Mouse (Mus musculus) kidney, adult 9 months (tissue): ENCODE data around the gene Fkbp11.
A peak's percentile ranks its signal among the peaks of the same experiment; 100 is the strongest.

Experiments used
- DNase-seq: peaks from one replicate; pipeline ENCODE4 v3.0.0; 2022

Gene Fkbp11

DNA sequence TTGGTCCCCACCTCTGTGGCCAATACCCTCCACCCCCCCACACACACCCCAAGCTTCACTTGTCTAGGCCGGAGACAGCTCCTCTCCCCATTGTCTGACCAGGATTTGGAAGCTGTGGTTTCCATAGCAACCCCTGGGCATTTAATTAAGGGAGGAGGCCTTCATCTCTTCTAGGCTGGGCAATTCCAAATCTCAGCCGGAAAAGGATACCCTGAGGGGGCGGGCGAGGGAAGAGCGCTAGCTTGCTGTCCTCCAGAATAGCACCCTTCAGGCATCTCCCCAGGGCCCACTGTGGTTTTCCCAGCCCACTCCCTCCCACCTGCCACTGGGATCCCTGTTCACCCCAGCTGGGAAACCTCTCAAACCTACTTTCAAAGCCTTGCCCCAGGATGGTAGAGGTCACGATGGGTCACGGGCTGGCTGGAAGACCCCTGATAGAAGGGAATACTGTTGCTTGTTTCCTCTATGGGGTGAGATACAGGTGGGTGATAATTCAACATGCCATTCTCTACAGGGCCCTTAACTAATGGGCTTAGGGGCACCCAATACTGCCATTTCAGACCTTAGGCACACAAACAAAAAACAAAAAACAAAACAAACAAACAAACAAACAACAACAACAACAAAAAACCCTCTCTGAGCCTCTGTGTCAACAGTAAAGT lies 36.4 kb downstream of the Fkbp11 start:
- peak; percentile 37 for DNase-seq

DNA sequence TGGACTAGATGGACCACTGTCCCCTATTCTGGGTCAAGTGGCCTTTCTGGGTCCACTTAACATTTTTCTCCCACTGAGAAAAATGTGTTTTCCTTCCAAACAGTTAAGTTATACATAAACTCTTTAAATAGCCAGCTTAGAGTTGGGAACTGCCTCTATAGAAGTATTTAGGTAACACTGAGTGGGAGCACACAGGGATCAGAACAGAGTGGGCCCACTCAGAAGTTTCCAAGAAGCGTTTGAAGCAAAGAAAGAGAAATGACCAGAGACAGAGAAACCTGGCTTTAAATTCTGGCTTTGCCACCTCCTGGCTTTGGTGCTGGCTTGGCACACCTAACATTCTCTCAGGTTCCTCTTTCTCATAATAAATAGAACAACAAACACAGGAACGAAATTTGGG lies 38.3 kb downstream of the Fkbp11 start:
- DNase-seq: no peak

DNA sequence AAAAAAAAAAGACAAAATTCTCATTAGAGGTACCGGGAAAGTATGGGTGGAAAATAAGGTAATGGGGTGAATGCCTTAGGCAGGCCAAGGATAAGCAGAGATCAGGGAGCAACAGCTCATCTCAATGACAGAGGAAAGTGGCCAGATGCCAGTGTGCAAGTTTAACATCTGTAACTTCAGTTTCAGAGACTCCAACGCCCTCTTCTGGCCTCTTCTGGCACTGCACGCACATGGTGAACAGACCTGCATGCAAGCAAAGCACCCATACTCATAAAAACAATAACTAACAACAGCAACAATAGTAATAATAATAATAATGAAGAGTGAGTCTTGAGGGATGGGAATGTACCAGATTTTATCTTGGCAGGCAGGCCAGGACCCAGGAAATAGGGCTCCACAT lies 42.1 kb downstream of the Fkbp11 start:
- no peak for DNase-seq

DNA sequence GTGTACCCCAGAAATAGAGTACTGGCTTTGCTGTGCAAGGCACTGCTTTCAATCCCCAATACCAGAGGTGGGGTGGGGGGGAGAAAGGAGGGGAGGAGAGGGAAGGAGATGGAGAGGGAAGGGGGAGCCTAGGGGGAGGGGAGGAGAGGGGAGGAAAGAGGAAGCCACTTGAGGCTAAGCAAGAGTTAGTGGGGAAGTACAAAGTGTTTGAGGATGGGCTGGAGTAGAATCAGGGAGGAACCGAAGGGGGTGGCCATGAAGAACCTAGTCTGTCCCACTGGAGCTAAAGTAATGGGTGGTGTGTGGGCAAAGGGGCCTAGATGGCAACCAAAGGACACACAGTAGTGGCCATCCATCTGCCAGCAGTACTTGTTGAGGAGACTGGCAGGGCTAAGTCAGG lies 44.3 kb downstream of the Fkbp11 start:
- no peak for DNase-seq

DNA sequence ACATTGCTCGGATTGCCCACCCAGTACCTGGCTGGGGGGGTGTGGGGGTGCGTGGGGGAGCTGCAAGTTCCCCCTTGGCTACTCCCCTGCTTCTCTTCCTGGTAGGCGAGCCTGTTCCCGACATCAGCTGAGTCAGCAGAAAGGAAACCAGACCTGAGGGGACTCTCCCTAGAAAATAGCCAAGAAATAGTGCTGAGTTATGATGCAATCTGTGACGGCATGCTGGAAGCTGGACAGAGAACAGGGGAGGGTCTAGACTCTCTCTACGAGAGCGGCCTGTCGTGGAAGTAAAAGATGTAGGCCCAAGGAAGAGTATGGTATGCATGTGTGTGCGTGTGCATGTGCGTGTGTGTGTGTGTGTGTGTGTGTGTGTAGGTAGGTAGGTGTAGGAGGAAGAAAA lies 44.8 kb downstream of the Fkbp11 start:
- no peak for DNase-seq

DNA sequence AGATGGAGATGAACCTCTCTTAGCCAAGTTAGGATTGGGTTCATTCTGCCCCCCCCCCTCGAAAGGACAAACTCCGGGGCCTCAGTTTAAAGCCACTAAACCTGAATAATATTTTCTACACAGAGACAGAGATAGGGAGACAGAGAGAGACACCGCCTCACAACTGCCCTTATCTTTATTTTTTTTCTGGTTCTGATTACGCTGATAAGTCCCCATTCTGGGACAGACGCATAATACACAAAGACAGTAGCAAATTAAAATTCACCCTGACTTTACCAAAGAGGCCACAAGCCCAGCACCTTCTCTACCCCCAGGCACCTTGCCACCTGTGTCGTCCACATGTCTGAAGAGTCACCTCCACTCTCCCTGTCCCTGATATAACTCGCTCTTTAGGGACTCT lies 46.4 kb downstream of the Fkbp11 start:
- DNase-seq: no peak

DNA sequence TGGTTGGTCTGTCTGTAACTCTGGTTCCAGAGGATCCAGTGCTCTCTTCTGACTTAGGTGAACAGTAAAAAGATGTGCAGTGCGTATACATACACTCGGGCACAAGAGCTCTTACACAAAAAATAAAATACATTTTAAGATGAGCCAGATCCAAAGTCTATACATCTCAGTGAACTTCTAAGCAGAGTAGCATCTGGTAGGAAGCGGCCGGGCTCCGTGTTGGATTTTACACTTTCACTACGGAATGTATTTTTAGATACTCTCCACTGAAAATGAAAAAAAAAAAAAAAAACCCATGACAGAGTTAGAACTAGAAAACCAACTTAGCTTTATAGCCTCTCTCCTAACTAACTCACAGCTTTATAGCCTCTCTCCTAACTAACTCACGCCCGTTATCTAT lies 47.3 kb downstream of the Fkbp11 start:
- DNase-seq: no peak

DNA sequence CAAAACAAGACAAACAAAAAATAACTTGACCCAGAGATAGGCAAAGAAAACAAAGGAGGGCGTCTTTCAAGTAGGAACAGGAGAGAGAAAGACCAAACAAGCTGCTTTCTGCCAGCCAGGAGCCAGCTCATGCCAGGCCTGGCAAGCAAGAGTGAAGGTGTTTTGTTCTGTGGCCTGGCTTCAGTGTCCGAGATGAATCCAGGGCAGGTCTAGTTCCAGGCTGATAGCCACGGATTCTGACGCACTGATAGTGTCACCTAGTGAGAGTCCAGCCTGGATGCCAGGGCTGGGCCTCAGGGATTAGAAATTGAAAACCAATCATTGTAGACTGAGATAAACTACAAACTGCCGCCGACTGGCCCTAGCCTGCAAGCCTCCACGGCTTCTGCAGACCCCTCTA lies 50.0 kb downstream of the Fkbp11 start:
- DNase-seq: no peak

DNA sequence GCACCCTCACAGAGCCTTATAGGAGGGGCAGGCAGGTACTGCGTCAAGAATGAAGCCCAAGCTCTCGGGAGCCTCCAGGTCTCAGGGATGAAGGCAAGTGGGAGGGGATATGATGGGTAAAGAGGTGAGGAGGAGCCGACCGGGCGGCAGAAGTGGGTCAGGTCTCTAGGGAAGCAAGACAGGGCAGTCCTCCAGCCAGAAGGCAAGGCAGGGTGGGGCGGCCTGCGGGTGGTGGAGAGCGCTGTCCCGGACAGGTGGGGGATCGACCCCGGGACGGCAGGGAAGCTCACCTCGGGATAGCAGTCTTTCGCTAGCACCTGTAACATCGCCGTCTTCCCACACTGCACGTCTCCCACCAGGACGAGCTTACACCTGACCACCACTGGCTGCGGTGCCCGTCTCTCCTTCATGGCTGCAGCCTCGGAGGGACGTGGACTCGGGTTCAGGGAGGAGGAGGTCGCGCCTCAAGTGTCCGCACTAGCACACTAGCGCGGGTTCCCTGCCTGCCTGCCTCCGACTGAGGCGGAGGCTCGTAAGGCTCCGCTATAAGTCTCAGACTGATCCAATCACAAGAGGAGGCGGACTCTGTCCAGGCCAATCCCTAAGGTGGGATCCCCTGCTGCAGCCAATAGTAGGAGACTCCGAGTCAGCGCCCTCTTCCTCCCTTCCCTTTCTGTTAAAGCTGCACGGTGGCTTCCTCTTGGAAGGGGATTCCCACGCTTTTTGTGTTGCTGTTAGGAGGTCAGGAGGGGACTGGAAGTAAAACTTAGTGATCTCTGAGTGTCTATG lies 50.9 kb downstream of the Fkbp11 start, which contains the start of gene Rnd1:
Rnd1 (minus strand) TSS at position 522 of the 789 bp plus-strand sequence.
- peak; percentile 88 for DNase-seq

DNA sequence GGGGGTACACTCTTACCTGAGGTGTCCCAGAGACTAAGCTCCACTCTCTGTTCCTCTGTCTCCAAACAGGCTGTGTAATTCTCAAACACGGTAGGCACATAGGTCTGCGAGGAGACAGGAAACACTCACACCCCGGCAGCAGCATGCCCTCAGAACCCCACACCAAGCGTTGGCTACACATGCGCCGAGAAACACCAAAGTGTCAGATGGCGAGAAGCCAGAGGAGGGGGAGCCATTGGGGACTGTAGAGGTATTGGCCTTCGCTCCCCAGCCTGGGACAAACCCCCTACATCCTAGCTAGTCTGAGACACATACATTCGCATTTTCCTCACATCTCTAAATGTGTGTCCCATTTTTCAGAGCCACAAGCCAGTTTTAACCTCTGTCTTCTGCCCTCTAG lies 51.5 kb downstream of the Fkbp11 start:
- peak; percentile 18 for DNase-seq

DNA sequence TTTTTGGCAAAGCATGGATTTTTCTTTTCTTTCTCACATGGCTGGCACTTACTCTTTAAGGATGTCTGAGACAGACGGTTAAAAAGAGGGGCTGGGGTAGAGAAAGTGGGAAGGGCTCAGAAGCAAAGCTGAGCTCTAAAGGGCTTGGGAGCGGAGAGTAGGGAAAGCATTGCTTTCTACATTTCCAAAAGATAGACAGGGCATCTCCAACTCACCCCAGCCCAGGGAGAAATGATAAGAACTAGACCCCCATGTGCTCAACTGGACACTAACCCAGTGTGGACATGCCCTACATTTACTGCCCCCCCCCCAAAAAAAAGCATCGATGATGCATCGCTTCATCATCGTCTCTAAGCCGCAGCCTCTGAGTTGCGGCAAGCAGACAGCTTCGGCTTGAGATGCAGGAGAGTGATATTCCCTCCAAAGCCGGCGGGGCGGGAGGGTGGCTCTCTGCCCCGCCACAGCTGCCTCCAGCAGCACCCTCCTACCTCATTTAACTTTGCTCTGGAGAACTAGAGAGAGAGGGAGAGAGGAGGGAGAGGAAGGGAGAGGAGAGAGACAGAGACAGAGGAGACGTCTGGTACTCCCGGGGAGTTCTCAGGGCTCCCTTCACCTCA lies 52.3 kb downstream of the Fkbp11 start:
- no peak for DNase-seq

DNA sequence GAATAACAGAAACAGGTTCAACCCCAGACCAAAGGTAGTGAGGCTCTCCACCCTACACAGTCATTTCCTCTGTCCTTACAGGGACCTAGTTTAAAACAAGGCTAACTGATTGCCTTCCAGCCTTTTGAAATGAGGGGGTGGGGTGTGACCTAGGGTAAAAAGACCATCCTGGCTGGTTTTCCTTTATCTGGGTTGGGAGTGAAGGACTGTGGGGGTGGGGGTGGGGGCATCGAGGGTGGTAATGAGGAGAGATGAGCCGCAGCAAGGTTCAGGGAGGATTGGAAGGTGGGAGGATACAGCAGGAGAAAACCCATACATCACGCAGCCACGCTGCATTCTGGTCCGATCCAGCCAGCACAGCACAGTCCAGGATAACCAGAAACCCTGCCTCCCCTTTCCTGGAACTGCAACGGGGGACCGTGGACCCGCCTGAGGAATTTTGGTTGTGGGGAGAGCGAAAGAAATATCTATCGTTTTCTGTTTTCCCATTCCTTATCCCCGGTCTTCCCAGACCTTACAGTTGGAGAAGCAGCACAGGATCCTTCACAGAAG lies 52.9 kb downstream of the Fkbp11 start:
- DNase-seq: no peak
